26 mouse cellular contexts compared by ENCODE assay signal in the genomic region with DNA sequence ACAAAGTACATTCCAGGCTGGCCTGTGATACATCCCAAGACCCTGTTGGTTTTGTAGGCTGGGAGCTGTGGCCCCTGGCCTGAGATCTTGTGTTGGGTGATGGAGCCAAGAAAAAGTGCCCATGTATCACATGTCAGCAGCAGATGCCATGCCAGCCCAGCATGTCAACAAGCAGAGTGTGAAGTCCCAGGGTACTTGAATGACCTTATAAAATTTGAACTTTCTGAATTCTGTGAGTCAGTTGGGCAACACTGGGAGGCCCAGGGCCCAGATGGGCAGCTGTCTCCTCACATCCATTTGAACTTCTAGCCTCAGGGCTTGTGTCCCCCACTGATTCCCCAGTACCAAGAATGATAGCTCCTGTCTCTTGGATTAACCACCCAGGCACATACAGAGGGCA. TPM values are rescaled to one million over a fixed set of nuclear protein-coding genes. Genes with fewer than 3 reads are reported as not detected.
DNase-seq lines count a peak whose midpoint lies in the region; ATAC-seq and TF ChIP-seq lines count a peak whose summit lies in the region.
"Had no signal": no experiment of that assay in that cellular context is flagged by ENCODE, and none has a peak within 500 bp of the region (broad histone marks: within the 10 kb centered on the region; RNA-seq: fewer than 3 reads in every experiment).

No protein-coding gene starts in this region.

- no peak for TF ChIP-seq EP300 in liver, postnatal 0 days (IDR thresholded peaks at IDR 0.05; ENCODE audit: low read depth)

- peak; percentile 33 for DNase-seq in gastrocnemius, adult 18-20 months (ENCODE audit: low spot score)
- no peak for DNase-seq in gastrocnemius, postnatal 25 days
- DNase-seq in liver, postnatal 0 days = no peak
- DNase-seq in liver (no peak), adipocyte (ENCODE audit: low spot score) (peak; percentile 54)
- DNase-seq in kidney, postnatal 4 days = no peak
- DNase-seq: adrenal gland, postnatal 14 days; cerebellum, adult 11 months; cerebellum, adult 2 months; cerebellum, adult 9-11 months; cerebellum, postnatal 25 days; forebrain, postnatal 0 days; gastrocnemius, postnatal 10 days; heart, adult 18-20 months; heart, postnatal 14 days; heart, postnatal 4 days had no signal

- no peak overlapping the region for H3K27ac ChIP-seq in liver, postnatal 0 days (ENCODE audit: low read depth)
- H3K27ac ChIP-seq: embryonic facial prominence, embryonic 12.5 days; embryonic facial prominence, embryonic 15.5 days; heart, embryonic 15.5 days; hindbrain, embryonic 12.5 days; hindbrain, embryonic 15.5 days had no signal

- H3K9ac ChIP-seq in liver, postnatal 0 days (replicated peaks) = no peak overlapping the region
- H3K9ac ChIP-seq: embryonic facial prominence, embryonic 12.5 days; embryonic facial prominence, embryonic 15.5 days; forebrain, postnatal 0 days; heart, embryonic 12.5 days; heart, embryonic 15.5 days; hindbrain, embryonic 12.5 days; hindbrain, embryonic 15.5 days had no signal

- 0 out of 2 replicates have a peak, but pooled peaks have one; percentile 25 for ATAC-seq in liver, postnatal 0 days
- ATAC-seq: forebrain, embryonic 14.5 days; forebrain, postnatal 0 days; intestine, postnatal 0 days had no signal

- H3K4me2 ChIP-seq in liver, postnatal 0 days (ENCODE audit: low read depth, low read length) = no peak overlapping the region
- H3K4me2 ChIP-seq: embryonic facial prominence, embryonic 12.5 days; embryonic facial prominence, embryonic 15.5 days; heart, embryonic 12.5 days; heart, embryonic 15.5 days; hindbrain, embryonic 12.5 days; hindbrain, embryonic 15.5 days had no signal

- H3K4me3 ChIP-seq in liver, postnatal 0 days (ENCODE audit: low read depth, low read length) = no peak overlapping the region
- H3K4me3 ChIP-seq: embryonic facial prominence, embryonic 12.5 days; embryonic facial prominence, embryonic 15.5 days; heart, embryonic 12.5 days; heart, embryonic 15.5 days; hindbrain, embryonic 12.5 days; hindbrain, embryonic 15.5 days had no signal

- H3K27me3 ChIP-seq in liver, postnatal 0 days (ENCODE audit: insufficient read depth, low read length) = no peaks in the 10 kb centered on the region
- H3K27me3 ChIP-seq: CH12.LX; embryonic facial prominence, embryonic 12.5 days; embryonic facial prominence, embryonic 15.5 days; heart, embryonic 12.5 days; heart, embryonic 15.5 days; hindbrain, embryonic 12.5 days; hindbrain, embryonic 15.5 days had no signal

- peaks cover 23% of the 10 kb centered on the region for H3K4me1 ChIP-seq in liver, postnatal 0 days (ENCODE audit: insufficient read depth)
- H3K4me1 ChIP-seq: embryonic facial prominence, embryonic 12.5 days; embryonic facial prominence, embryonic 15.5 days; hindbrain, embryonic 12.5 days; hindbrain, embryonic 15.5 days had no signal

- no peaks in the 10 kb centered on the region for H3K36me3 ChIP-seq in liver, postnatal 0 days (replicated peaks; ENCODE audit: insufficient read depth, low read length)
- H3K36me3 ChIP-seq: embryonic facial prominence, embryonic 12.5 days; embryonic facial prominence, embryonic 15.5 days; G1E; heart, embryonic 12.5 days; heart, embryonic 15.5 days; hindbrain, embryonic 12.5 days; hindbrain, embryonic 15.5 days had no signal

- H3K9me3 ChIP-seq in liver, postnatal 0 days (ENCODE audit: low read length) = no peaks in the 10 kb centered on the region
- H3K9me3 ChIP-seq: embryonic facial prominence, embryonic 12.5 days; embryonic facial prominence, embryonic 15.5 days; G1E; heart, embryonic 12.5 days; heart, embryonic 15.5 days; hindbrain, embryonic 12.5 days; hindbrain, embryonic 15.5 days had no signal

- TF ChIP-seq CTCF in liver, postnatal 0 days (IDR thresholded peaks at IDR 0.05; ENCODE audit: low read depth) = no peak

RNA-seq across cellular contexts. Expression of a gene that starts 12.4 kb away (rescaled TPM):
- 10 to 100 TPM; 52.8 to 53.9 TPM for total RNA-seq in gastrocnemius, adult 18-20 months (2021)
- 10 to 100 TPM; 38.5 to 44.8 TPM for total RNA-seq in gastrocnemius, postnatal 25 days (2021)
- 17.7 and 18.0 TPM in 2 replicates for polyA plus RNA-seq in liver, postnatal 0 days (2015; fragmentation: Nextera tagmentation; extraction: Ambion mirVana)

RNA-seq across cellular contexts. Expression of a gene that starts 29.9 kb away (rescaled TPM):
- 1 to 10 TPM; 2.0 to 3.5 TPM for total RNA-seq in gastrocnemius, adult 18-20 months (2021)
- total RNA-seq in gastrocnemius, postnatal 25 days (2021) = 1 to 10 TPM; 3.3 to 3.4 TPM
- polyA plus RNA-seq in liver, postnatal 0 days (2015; fragmentation: Nextera tagmentation; extraction: Ambion mirVana) = 16.3 and 16.8 TPM in 2 replicates

RNA-seq across cellular contexts. Expression of a gene that starts 46.4 kb away (rescaled TPM):
- total RNA-seq in gastrocnemius, adult 18-20 months (2021) = 100 to 1,000 TPM; 132 to 136 TPM
- 100 to 1,000 TPM; 138 to 146 TPM for total RNA-seq in gastrocnemius, postnatal 25 days (2021)
- polyA plus RNA-seq in liver, postnatal 0 days (2015; fragmentation: Nextera tagmentation; extraction: Ambion mirVana) = 2.1 and 2.2 TPM in 2 replicates

Comparison
In these comparisons a context has a peak if more than half of its experiments do, and no peak if none do; other contexts are left out.
1. DNase-seq: peak in gastrocnemius, adult 18-20 months (single experiment) and adipocyte (single experiment); none in gastrocnemius, postnatal 25 days (single experiment), liver, postnatal 0 days (single experiment), liver (single experiment) and kidney, postnatal 4 days (0 of 2).